Mouse (Mus musculus): ENCODE data around the gene Rfpl4b.

DNA sequence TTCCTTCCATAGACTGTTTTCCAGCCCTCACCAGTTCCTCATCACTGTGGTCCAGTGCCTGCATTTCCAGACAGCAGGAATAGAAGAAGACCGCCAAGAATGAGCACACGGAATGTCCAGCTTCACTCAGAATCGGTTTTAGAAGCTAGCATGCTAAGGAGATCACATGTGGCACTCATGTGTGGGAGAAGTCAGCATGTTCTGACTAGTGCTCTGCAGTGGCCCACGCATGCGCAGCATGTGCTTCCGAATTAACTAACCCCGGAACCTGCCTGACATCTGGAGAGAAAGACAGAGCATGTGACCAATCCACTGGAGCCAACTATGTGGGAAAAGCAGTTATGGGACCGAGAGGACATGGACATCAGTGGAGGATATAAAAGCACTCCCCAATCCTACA lies 17.5 kb downstream of the Rfpl4b start:
- no peak for TF ChIP-seq CTCF (IDR thresholded peaks at IDR 0.05)
- no peak for TF ChIP-seq EP300 (IDR thresholded peaks at IDR 0.05)

Measured in lung, postnatal 0 days (tissue).